Mouse (Mus musculus) WW6 (cell line): ENCODE measurements at regions not wholly inside any gene's neighbourhood (a gene's known extent, or its start where the extent isn't known, plus 50 kb on each side); places are given as distances from the start of the nearest gene placed in this dataset.

Experiments used
- DNase-seq: peaks from one replicate; pipeline ENCODE4 v3.0.0-alpha.2; 2013; ENCODE audit warnings: low read depth, low spot score

DNA sequence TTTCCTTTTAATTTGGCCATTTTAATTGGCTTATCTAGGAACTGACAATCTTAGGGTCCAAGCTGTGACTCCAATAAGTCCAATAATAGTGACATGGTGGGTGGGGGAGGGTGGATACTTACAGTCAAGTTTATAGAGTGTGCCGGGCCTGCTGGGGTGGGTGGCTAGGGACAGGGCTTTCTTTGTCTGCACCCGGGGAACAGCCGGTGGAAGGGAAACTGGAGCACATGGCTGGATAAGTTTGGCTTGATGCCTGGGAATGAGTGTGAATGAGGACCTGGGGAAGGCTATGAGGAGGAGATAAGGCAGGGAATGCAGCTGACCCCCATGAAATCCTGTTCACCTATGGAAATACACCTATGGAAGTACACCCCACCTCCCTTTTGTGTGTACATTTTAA is 81.7 kb upstream of the Cers4 start:
- DNase-seq: no peak

DNA sequence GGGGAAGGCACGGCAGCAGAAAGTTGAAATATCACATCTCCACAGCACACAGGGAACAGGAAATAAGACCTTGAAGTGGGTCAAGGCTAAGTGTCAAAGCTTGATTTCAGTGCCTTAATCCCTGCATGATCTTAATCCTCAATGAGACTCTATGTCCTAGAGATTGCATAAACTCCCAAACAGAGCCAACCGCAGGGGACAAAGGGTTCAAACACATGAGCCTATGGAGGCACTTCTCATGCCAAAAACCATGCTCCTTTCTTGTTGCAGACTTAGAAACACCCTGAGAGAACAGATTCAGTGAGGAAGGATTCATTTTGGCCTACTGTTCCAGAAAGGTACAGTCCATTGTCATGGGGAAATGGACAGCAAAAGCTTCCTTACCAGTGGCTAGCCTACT is 81.0 kb upstream of the Cers4 start:
- no peak for DNase-seq

DNA sequence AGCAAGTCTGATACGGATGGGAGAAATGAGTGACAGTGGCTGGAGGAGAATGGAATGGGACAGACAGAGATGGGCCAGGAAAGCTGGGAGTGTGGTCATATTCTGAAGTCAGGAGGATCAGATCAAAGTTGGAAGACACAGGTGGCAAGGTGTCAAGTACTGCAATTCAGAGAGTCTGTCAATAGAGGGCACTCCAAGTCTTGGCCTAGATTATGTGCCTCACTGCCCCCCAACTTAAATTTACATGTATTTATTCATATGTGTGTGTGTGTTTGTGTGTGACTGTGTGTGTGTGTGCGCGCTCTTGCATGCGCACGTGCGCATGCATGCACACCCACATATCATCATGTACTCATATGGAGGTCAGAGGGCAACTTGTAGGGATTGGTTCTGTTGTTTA is 79.6 kb upstream of the Cers4 start:
- DNase-seq: peak; percentile 16

DNA sequence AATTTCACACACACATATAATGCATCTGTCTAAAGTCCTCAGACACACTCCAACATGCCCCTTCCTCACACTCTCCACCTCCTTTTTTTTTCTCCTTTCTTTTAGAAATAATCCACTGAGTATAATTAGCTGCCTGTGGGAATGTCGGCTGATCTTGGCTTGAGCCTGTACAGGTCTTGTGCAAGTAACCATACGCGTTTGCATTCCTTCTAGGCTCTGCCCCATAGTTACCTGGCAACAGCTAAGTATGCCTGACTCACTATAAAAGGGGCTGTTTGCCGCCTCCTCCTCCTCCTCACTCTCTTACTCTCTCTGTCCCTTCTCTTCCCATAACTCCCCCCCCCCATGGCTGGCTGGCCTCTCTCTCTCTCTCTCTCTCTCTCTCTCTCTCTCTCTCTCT is 79.1 kb upstream of the Cers4 start:
- no peak for DNase-seq

DNA sequence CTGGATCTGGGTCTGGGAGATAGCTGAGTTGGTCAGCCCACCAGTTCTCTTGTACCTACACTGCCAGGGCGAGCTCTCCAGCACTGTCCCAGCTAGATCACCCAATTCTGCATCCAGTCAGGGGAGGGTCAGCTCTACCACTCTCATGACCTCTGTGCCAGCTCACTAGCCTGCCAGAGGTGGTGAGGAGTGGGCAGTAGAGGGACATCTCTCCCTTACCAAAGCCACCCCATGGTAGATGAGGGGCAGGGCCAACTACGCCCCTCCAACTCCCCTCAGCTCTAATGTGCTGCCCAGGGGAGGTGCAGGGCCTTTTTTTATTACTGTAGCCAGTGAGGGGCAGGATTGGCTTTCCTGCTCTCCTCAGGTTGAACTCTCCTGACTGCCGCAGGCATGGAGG is 75.7 kb upstream of the Cers4 start:
- no peak for DNase-seq

DNA sequence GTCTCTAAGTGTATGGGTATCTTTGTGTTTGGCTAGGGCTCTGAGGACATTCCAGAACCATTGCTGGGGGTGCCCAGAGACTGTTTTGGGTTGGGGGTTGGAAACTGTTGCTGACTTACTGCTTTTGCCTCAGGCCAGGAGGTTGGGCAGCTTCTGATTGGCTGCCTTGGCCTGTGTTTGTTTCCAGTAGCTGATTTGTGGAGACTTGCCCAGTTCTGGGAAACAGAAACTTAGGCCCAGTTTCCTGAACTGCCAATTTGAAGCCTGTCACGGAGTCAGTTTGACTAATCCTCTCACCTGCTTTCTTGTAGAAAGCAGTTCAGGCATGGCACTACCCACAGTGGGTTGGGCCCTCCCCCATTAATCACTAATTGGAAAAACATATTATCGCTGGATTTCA is 59.7 kb upstream of the Cers4 start:
- no peak for DNase-seq

DNA sequence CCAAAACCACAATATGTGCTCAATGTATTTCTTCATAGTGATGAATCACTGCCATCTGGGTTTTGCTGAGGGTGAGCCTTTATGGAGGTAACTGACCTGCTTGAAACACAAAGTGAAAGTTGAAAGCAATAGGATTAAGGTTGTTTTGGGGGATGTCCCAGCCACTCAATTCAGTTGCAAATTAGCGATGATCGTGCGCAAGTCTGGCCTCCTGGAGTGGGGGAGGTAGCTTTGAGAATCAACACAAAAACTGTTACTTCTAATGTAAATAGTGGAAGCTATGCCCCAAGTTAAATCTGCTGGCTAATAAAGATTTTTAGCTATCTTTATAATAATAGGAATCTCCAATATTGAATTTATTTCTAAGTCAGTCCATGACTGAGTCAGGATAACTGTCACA is 56.3 kb upstream of the Cers4 start:
- peak; percentile 42 for DNase-seq
